Mouse (Mus musculus) right cerebral cortex, postnatal 25 days (tissue): Measurements from ENCODE around the gene Ptprm.

Experiments used
- DNase-seq: peaks from one replicate; pipeline ENCODE4 v3.0.0; 2022

The Ptprm gene

GRCm38 (mm10) chr17:66708748-66709147, 645.5 kb downstream of the Ptprm start:
- DNase-seq: no peak

GRCm38 (mm10) chr17:66707684-66708083, 646.6 kb downstream of the Ptprm start:
- no peak for DNase-seq

GRCm38 (mm10) chr17:66701358-66702184, 652.7 kb downstream of the Ptprm start:
- DNase-seq: no peak

GRCm38 (mm10) chr17:66699896-66700295, 654.4 kb downstream of the Ptprm start:
- DNase-seq: no peak

GRCm38 (mm10) chr17:66697650-66698049, 656.6 kb downstream of the Ptprm start:
- DNase-seq: no peak

- no peak for DNase-seq
Measured at GRCm38 (mm10) chr17:66696531-66697172, 657.6 kb downstream of the Ptprm start.

GRCm38 (mm10) chr17:66694326-66694725, 659.9 kb downstream of the Ptprm start:
- no peak for DNase-seq

- DNase-seq: no peak
Measured at GRCm38 (mm10) chr17:66693676-66694304, 660.5 kb downstream of the Ptprm start.

GRCm38 (mm10) chr17:66692941-66693675, 661.1 kb downstream of the Ptprm start:
- DNase-seq: no peak

- no peak for DNase-seq
Measured at GRCm38 (mm10) chr17:66688179-66688578, 666.1 kb downstream of the Ptprm start.

GRCm38 (mm10) chr17:66687543-66687942, 666.7 kb downstream of the Ptprm start:
- DNase-seq: no peak

GRCm38 (mm10) chr17:66686701-66687489, 667.4 kb downstream of the Ptprm start:
- no peak for DNase-seq

GRCm38 (mm10) chr17:66683411-66683810, 670.8 kb downstream of the Ptprm start:
- DNase-seq: no peak

GRCm38 (mm10) chr17:66680662-66681061, 673.6 kb downstream of the Ptprm start:
- DNase-seq: no peak

- DNase-seq: no peak
Measured at GRCm38 (mm10) chr17:66674667-66675066, 679.6 kb downstream of the Ptprm start.

- DNase-seq: no peak
Measured at GRCm38 (mm10) chr17:66671715-66672230, 682.5 kb downstream of the Ptprm start.

GRCm38 (mm10) chr17:66671287-66671686, 683.0 kb downstream of the Ptprm start:
- DNase-seq: no peak

GRCm38 (mm10) chr17:66665791-66666190, 688.5 kb downstream of the Ptprm start:
- DNase-seq: no peak

GRCm38 (mm10) chr17:66665201-66665756, 689.0 kb downstream of the Ptprm start:
- DNase-seq: no peak

- DNase-seq: no peak
Measured at GRCm38 (mm10) chr17:66664796-66665195, 689.5 kb downstream of the Ptprm start.

GRCm38 (mm10) chr17:66659242-66659641, 695.0 kb downstream of the Ptprm start:
- no peak for DNase-seq
